Mouse (Mus musculus): Measurements from ENCODE around the gene Dlg2. TPM values are rescaled to one million over a fixed set of nuclear protein-coding genes. Genes with fewer than 3 reads are reported as not detected.
A peak's percentile ranks its signal among the peaks of the same experiment; 100 is the strongest.

The Dlg2 gene
- total RNA-seq, 2 experiments from 2014 or later, result 266 to 283 TPM

GRCm38 (mm10) chr7:92186341-92186740 is 1709.9 kb downstream of the Dlg2 start:
- DNase-seq, result no peak

GRCm38 (mm10) chr7:92189149-92189548 is 1712.7 kb downstream of the Dlg2 start:
- DNase-seq, result peak; percentile 25 to 30

DNA sequence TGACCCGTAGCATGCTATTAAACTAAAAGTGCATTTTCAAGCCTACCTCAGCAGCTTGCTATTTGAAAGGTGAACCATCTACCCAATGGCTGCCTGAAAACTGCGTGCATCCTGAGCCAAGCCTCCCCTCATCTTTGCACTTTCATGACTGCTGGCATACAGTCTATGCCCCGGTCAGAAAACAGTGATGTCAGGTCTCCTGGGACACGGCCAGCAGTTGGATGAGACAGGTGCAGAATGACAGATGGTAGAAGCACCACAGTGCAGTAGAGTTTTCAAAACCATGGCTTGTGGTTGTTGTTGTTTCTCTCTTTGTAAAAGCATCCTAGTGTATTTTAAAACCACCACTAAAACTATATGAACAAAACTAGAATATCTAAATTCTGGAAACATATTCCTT is 1719.5 kb downstream of the Dlg2 start:
- DNase-seq, result no peak

- no peak for DNase-seq
Measured at GRCm38 (mm10) chr7:92197621-92198020, 1721.1 kb downstream of the Dlg2 start.

- no peak for DNase-seq
Measured at GRCm38 (mm10) chr7:92199131-92199530, 1722.7 kb downstream of the Dlg2 start.

GRCm38 (mm10) chr7:92210701-92211100 is 1734.2 kb downstream of the Dlg2 start:
- DNase-seq, result no peak

GRCm38 (mm10) chr7:92213751-92214150 is 1737.3 kb downstream of the Dlg2 start:
- DNase-seq, result no peak

DNA sequence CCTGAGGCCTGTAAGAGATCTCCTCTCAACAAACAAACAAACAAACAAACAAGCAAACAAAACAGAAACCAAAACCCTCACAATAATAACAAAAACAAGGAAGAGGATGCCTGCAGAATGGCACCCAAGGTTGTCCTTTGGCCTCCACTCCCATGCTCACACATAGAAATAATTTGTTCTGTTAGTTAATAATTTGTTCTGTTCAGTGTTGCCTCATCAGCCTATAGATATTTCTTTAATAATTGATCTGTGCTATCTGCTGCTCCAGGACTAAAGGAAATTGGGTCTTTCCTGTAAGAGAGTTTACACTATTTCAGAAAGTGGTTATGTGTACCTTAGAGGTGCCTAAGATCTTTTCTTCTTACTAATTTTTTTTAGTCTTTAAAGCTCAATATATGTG is 1741.7 kb downstream of the Dlg2 start:
- no peak for DNase-seq

GRCm38 (mm10) chr7:92220619-92221018 is 1744.1 kb downstream of the Dlg2 start:
- no peak for DNase-seq

- peak in 1 of 2 experiments; percentile 14 for DNase-seq
Measured at GRCm38 (mm10) chr7:92234476-92235202, 1758.2 kb downstream of the Dlg2 start.

GRCm38 (mm10) chr7:92235541-92236031 is 1759.1 kb downstream of the Dlg2 start:
- DNase-seq, result peak in 1 of 2 experiments; percentile 16

GRCm38 (mm10) chr7:92240908-92241307 is 1764.4 kb downstream of the Dlg2 start:
- no peak for DNase-seq

DNA sequence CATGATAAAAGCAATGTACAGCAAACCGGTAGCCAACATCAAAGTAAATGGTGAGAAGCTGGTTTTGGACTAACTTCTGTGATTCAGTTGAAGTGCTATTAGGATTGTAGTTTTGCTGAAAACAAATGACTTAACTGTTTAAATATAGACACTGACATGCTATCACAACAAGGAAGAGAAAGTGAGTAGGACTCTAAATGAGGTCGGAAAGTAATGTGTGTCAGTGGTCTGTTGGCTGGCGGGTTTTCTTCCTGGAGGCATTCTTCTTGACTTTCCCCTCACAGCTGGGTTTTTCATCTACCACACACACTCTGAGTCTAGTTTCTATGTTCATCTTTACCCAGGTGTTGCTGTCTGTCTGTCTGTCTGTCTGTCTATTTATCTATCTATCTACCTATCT is 1771.1 kb downstream of the Dlg2 start:
- no peak for DNase-seq

DNA sequence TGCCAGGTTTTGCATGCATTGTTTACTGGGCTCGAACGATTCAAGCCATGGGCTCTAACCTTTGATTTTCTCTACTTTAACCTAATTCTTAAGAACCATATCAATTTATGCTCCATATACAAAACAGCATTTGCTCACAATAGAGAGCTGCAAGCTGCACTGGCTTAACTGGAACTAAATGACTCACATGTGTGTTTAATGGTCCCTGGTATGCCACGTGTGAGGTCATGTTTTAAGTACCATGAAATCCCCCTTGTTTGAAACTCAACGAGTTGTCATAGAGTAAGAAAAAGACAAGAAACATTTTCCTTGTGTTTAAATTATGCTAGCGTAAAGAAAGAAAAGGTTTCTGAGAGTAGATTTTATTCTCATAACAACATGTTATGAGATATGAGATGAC is 1772.1 kb downstream of the Dlg2 start:
- no peak for DNase-seq

GRCm38 (mm10) chr7:92258148-92258547 is 1781.7 kb downstream of the Dlg2 start:
- no peak for DNase-seq

DNA sequence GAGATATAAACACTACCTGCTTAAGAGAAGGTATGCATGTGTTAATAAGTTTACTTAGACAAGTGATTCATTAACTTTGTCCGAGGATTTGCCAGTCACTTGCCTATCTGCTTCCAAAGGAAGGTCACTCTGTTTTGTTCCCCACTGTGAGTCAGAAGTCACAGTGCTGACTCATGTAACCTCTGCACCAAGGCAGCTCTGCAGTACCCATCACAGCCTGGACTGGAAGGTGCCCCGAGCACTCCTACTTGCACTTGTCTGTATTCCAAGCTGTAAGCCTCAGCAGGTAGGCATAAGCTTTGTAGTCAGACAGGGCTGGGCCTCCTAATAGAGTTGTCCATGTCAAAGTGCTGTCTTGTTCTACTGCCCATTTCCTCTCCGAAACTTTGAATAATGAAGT is 1782.2 kb downstream of the Dlg2 start:
- no peak for DNase-seq

- no peak for DNase-seq
Measured at GRCm38 (mm10) chr7:92264325-92264724, 1787.9 kb downstream of the Dlg2 start.

GRCm38 (mm10) chr7:92264964-92265363 is 1788.5 kb downstream of the Dlg2 start:
- no peak for DNase-seq

DNA sequence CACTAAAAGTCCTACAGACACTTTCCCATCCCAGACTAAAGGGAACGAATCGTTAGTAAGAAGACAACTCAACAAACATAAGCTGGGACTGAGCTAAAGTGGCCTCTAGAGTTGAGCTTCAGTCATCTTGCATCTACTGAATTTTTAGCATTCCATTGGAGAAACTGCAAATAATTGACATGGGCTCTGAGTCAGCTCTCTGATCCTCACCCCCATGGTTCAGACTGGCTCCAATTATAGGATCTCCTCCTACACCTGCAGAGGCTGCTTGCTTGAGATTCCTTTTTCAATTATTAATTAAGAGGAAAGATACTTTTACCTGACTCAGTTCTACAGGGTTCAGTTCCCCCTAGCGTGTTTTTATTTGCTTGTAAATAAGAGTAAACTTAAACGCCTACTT is 1798.9 kb downstream of the Dlg2 start:
- DNase-seq, result no peak

DNA sequence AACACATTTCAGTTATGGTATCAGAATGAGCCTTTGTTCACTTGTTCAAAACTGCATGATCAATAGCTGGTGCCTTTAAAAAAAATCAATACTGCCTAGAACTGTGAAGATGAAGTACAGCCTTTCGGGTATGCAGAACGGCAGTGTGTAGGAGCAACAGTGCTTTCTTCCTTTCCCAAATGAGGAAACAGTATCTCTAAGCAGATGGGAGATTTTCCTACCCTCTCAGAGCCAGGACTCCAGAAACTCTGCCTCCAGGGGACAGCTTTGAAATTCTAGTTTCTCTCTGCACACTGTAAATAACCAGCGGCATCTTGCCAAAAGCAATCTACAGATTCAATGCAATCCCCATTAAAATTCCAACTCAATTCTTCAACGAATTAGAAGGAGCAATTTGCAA is 1801.2 kb downstream of the Dlg2 start:
- DNase-seq, result no peak

DNA sequence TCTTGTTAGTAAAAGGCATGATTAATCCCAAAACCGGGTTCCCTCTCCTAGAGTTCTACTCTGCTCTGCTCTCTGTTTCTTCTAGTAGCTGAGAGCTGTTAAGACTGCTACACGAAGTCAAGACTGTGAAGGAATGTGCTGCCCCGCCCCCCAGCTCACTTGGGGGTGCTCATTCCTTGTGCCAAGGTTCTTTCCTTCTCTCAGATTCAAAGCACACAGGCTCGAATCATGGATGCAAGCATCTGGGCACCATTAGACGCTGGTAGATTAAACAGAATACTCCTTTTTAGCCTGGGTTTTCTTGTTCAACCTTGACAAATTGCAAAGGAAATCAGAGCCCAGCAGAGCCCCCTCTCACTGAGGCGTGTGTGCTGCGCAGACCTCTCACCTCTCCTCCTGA is 1804.5 kb downstream of the Dlg2 start:
- no peak for DNase-seq

DNA sequence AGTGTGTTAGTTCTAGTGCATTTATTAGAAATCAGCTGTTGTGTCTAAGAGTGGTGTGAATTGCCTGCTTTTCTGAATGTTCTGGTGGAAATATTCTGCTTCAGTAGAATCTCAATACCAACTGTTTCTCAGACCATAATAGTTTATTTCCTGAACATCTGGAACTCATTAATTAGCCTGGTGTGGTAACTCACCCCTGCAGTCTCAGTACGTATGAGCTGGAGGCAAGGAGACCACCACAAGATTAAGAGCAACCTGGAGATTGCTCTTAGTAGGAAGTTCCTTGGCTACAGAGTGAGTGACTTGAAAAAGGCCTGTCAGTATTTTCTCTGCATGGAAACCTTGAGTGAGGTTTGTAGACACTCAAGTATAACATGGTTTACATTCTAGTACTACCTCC is 1810.6 kb downstream of the Dlg2 start:
- no peak for DNase-seq

GRCm38 (mm10) chr7:92288814-92289213 is 1812.3 kb downstream of the Dlg2 start:
- no peak for DNase-seq

DNA sequence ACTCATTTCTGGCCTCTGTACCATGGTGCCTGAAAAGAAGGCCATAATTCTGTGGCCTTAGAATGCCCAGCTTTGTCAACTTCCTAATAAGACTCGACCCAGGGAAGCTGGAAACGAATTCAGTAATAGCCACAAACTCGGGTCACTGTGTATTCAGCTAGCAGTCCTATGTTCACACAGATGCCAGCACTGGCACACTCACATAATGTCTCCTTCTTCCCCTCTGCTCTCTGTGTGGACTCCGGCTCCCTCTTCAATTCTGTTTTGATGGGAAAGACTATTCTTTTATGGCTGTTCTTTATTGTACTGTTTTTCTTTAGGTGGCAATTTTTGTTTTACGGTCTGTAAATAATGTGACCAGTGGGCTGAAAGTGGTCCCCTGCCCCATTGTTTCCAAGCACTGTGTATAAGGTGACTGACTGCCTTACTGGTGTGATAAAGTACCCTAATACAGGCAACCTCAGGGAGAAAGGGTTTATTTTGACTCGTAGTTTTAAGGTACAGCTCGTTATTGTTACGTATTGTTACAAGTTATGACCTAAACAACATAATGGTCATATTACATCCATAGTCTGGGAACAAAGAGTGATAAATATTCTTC is 1816.5 kb downstream of the Dlg2 start:
- no peak for DNase-seq
